In genomic region chr16:36621108-36621507, GRCm38 (mm10) we compare ENCODE assay signal across 24 mouse cellular contexts. TPM values are rescaled to one million over a fixed set of nuclear protein-coding genes. Genes with fewer than 3 reads are reported as not detected.
"Had no signal": no experiment of that assay in that cellular context is flagged by ENCODE, and none has a peak within 500 bp of the region (broad histone marks: within the 10 kb centered on the region; RNA-seq: fewer than 3 reads in every experiment).

No protein-coding gene starts in this region.

- H3K9me3 ChIP-seq: liver, embryonic 13.5 days; megakaryocyte, embryonic 14.5 days; midbrain, embryonic 10.5 days; midbrain, embryonic 13.5 days; stomach, embryonic 15.5 days had no signal

- H3K36me3 ChIP-seq: liver, embryonic 13.5 days; midbrain, embryonic 10.5 days; midbrain, embryonic 13.5 days; stomach, embryonic 15.5 days had no signal

- ATAC-seq: midbrain, embryonic 13.5 days; midbrain, embryonic 16.5 days had no signal

- H3K4me1 ChIP-seq: liver, embryonic 13.5 days; megakaryocyte, embryonic 14.5 days; midbrain, embryonic 13.5 days; stomach, embryonic 15.5 days had no signal

- DNase-seq: kidney, adult 18-20 months; kidney, adult 9 months; kidney, postnatal 14 days; kidney, postnatal 4 days; layer of hippocampus, adult 9-11 months; liver, embryonic 13.5 days; lung, adult 2 months; lung, postnatal 14 days; lung, postnatal 4 days; right cerebral cortex, postnatal 14 days; spleen, adult 18-20 months; thymus, adult 2 months; thymus, postnatal 14 days; thymus, postnatal 4 days had no signal

- H3K27me3 ChIP-seq: liver, embryonic 13.5 days; megakaryocyte, embryonic 14.5 days; midbrain, embryonic 13.5 days; stomach, embryonic 15.5 days had no signal

- H3K27ac ChIP-seq: layer of hippocampus, adult 2 months; liver, embryonic 13.5 days; midbrain, embryonic 10.5 days; midbrain, embryonic 13.5 days; stomach, embryonic 15.5 days had no signal

- H3K9ac ChIP-seq: liver, embryonic 13.5 days; midbrain, embryonic 13.5 days; stomach, embryonic 15.5 days had no signal

- H3K4me2 ChIP-seq: liver, embryonic 13.5 days; midbrain, embryonic 13.5 days; stomach, embryonic 15.5 days had no signal

- H3K4me3 ChIP-seq: layer of hippocampus, adult 2 months; liver, embryonic 13.5 days; megakaryocyte, embryonic 14.5 days; midbrain, embryonic 10.5 days; midbrain, embryonic 13.5 days; stomach, embryonic 15.5 days had no signal

RNA-seq across cellular contexts. Expression of gene Casr, which starts 59.2 kb away (rescaled TPM):
- total RNA-seq: liver, adult 2 months had no signal
- polyA plus RNA-seq: liver, adult 2 months; liver, embryonic 13.5 days; liver, embryonic 16.5 days; neural tube, embryonic 11.5 days; neural tube, embryonic 14.5 days had no signal
